Mouse (Mus musculus) limb, embryonic 14.5 days (tissue): ENCODE data around the gene Tmem132c. TPM values are rescaled to one million over a fixed set of nuclear protein-coding genes. Genes with fewer than 3 reads are reported as not detected.

Source experiments
- ATAC-seq: fragments of 200-750 bp; cut with Nextera tagmentation; 2 replicates; pipeline ENCODE4 v1.8.0; 2017; ENCODE audit warnings: low read depth, moderate number of reproducible peaks, moderate TSS enrichment; ENCODE audit not compliant: low FRiP score
- DNase-seq: peaks from one replicate; pipeline ENCODE4 v3.0.0-alpha.2; 2015; ENCODE audit warnings: low spot score
- H3K27ac ChIP-seq: fragments of 300-500 bp; sonication (generic); replicated peaks from 2 replicates; pipeline ENCODE4 v1.5.1; 2014; ENCODE audit warnings: low read depth, mild to moderate bottlenecking, low read length, moderate library complexity, mixed read lengths
- H3K27me3 ChIP-seq: fragments of 300-500 bp; sonication (generic); 2 replicates; pipeline ENCODE4 v1.6.1; 2014; ENCODE audit warnings: low read length, mixed read lengths; ENCODE audit not compliant: control insufficient read depth, insufficient read depth
- H3K36me3 ChIP-seq: fragments of 300-500 bp; sonication (generic); 2 replicates; pipeline ENCODE4 v1.6.1; 2014; ENCODE audit warnings: mild to moderate bottlenecking, low read length, moderate library complexity, mixed read lengths; ENCODE audit not compliant: control insufficient read depth, insufficient read depth
- H3K4me1 ChIP-seq: fragments of 300-500 bp; sonication (generic); 2 replicates; pipeline ENCODE4 v1.6.1; 2014; ENCODE audit warnings: antibody characterized with exemption, low read length, mixed read lengths; ENCODE audit not compliant: control insufficient read depth, insufficient read depth
- H3K4me2 ChIP-seq: fragments of 300-500 bp; sonication (generic); replicated peaks from 2 replicates; pipeline ENCODE4 v1.6.1; 2014; ENCODE audit warnings: low read depth, mild to moderate bottlenecking, low read length, moderate library complexity; ENCODE audit not compliant: severe bottlenecking
- H3K4me3 ChIP-seq: fragments of 300-500 bp; sonication (generic); replicated peaks from 2 replicates; pipeline ENCODE4 v1.5.1; 2014; ENCODE audit warnings: low read length
- H3K9ac ChIP-seq: fragments of 300-500 bp; sonication (generic); 2 replicates; pipeline ENCODE4 v1.6.1; 2014; ENCODE audit warnings: mild to moderate bottlenecking, low read depth, low read length, moderate library complexity; ENCODE audit not compliant: severe bottlenecking
- H3K9me3 ChIP-seq: fragments of 300-500 bp; sonication (generic); 2 replicates; pipeline ENCODE4 v1.6.1; 2016; ENCODE audit warnings: low read length; ENCODE audit not compliant: control insufficient read depth
- POLR2A ChIP-seq: fragments of 200-500 bp; IDR thresholded peaks from 2 replicates; pipeline ENCODE4 v1.8.0; 2012; ENCODE audit warnings: inconsistent platforms, mild to moderate bottlenecking, moderate library complexity, borderline replicate concordance; ENCODE audit not compliant: insufficient read depth, insufficient read length; ENCODE audit errors: extremely low read depth
- WGBS: fragments of 180-500 bp; shearing (Covaris S2); extraction: QIAGEN DNeasy Blood & Tissue Kit; methylation state at CpG from one replicate; pipeline ENCODE4 v1.1.7; 2014; 5-methylcytosine and 5-hydroxymethylcytosine counted together
- polyA plus RNA-seq, 2 experiments: library from polyadenylated mRNA; depleted of rRNA in 1 of 2; stranded (reverse) in 1 of 2; unstranded in 1 of 2; fragments of >200 nt; fragmentation: Nextera tagmentation in 1 of 2; extraction: Ambion mirVana in 1 of 2; gene quantifications; 2 replicates each; pipeline versions ENCODE4 v1.2.1 to v1.2.3; 2012 to 2014

Tmem132c gene
- polyA plus RNA-seq, 2 experiments, result 27.2 to 33.2 TPM

- Histone ChIP-seq H3K27ac (no peak overlapping the region), H3K27me3 (no peaks in the 10 kb centered on the region), H3K4me3 (no peak overlapping the region), H3K9ac (no peak overlapping the region), H3K4me1 (no peaks in the 10 kb centered on the region), H3K36me3 (no peaks in the 10 kb centered on the region), H3K4me2 (no peak overlapping the region), H3K9me3 (no peaks in the 10 kb centered on the region)
- WGBS, result 88% methylated on average over 6 of the region's 6 CpGs
- DNase-seq (no peak), ATAC-seq (no peak)
- no peak for TF ChIP-seq POLR2A
Measured at GRCm38 (mm10) chr5:127474856-127475255, 233.2 kb downstream of the Tmem132c start.

GRCm38 (mm10) chr5:127477790-127478189 lies 236.2 kb downstream of the Tmem132c start:
- ATAC-seq, result no peak
- H3K9ac ChIP-seq, result no peak overlapping the region
- H3K36me3 ChIP-seq, result no peaks in the 10 kb centered on the region
- no peak overlapping the region for H3K4me3 ChIP-seq
- H3K4me2 ChIP-seq, result no peak overlapping the region
- TF ChIP-seq POLR2A, result no peak
- H3K27me3 ChIP-seq, result no peaks in the 10 kb centered on the region
- no peaks in the 10 kb centered on the region for H3K4me1 ChIP-seq
- H3K27ac ChIP-seq, result no peak overlapping the region
- DNase-seq, result no peak
- 38% methylated on average over 9 of the region's 9 CpGs for WGBS
- H3K9me3 ChIP-seq, result no peaks in the 10 kb centered on the region

- H3K9ac ChIP-seq, result no peak overlapping the region
- H3K27ac ChIP-seq, result no peak overlapping the region
- no peak overlapping the region for H3K4me2 ChIP-seq
- ATAC-seq, result no peak
- H3K4me3 ChIP-seq, result no peak overlapping the region
- H3K27me3 ChIP-seq, result no peaks in the 10 kb centered on the region
- no peaks in the 10 kb centered on the region for H3K4me1 ChIP-seq
- H3K36me3 ChIP-seq, result no peaks in the 10 kb centered on the region
- TF ChIP-seq POLR2A, result no peak
- WGBS, result 22% methylated on average over 11 of the region's 11 CpGs
- H3K9me3 ChIP-seq, result no peaks in the 10 kb centered on the region
- DNase-seq, result no peak
Measured at GRCm38 (mm10) chr5:127478322-127478721, 236.7 kb downstream of the Tmem132c start.

- DNase-seq, result no peak
- Histone ChIP-seq H3K27ac (no peak overlapping the region), H3K4me2 (no peak overlapping the region), H3K9ac (no peak overlapping the region), H3K4me1 (peaks cover 19% of the 10 kb centered on the region), H3K9me3 (no peaks in the 10 kb centered on the region), H3K36me3 (no peaks in the 10 kb centered on the region), H3K4me3 (no peak overlapping the region), H3K27me3 (no peaks in the 10 kb centered on the region)
- TF ChIP-seq POLR2A, result no peak
- no peak for ATAC-seq
- 75% methylated on average over 9 of the region's 9 CpGs for WGBS
Measured at GRCm38 (mm10) chr5:127480931-127481330, 239.3 kb downstream of the Tmem132c start.

- Histone ChIP-seq H3K4me2 (no peak overlapping the region), H3K27ac (no peak overlapping the region), H3K4me1 (peaks cover 21% of the 10 kb centered on the region), H3K36me3 (no peaks in the 10 kb centered on the region), H3K4me3 (no peak overlapping the region), H3K27me3 (no peaks in the 10 kb centered on the region), H3K9me3 (no peaks in the 10 kb centered on the region), H3K9ac (no peak overlapping the region)
- ATAC-seq, result no peak
- no peak for TF ChIP-seq POLR2A
- DNase-seq, result no peak
- WGBS, result 38% methylated on average over 5 of the region's 5 CpGs
Measured at GRCm38 (mm10) chr5:127481416-127481815, 239.8 kb downstream of the Tmem132c start.

GRCm38 (mm10) chr5:127482342-127482741 lies 240.7 kb downstream of the Tmem132c start:
- Histone ChIP-seq H3K27me3 (no peaks in the 10 kb centered on the region), H3K9ac (no peak overlapping the region), H3K9me3 (peaks cover 5% of the 10 kb centered on the region; the same call in 1 of the 2 replicates), H3K27ac (no peak overlapping the region), H3K4me1 (peaks cover 23% of the 10 kb centered on the region), H3K36me3 (no peaks in the 10 kb centered on the region), H3K4me3 (no peak overlapping the region), H3K4me2 (no peak overlapping the region)
- no peak for TF ChIP-seq POLR2A
- WGBS, result 82% methylated on average over 3 of the region's 3 CpGs
- no peak for DNase-seq
- ATAC-seq, result no peak
